Mouse (Mus musculus) adrenal gland, postnatal 36 days (tissue): ENCODE measurements around the gene Pcyt2. TPM values are rescaled to one million over a fixed set of nuclear protein-coding genes. Genes with fewer than 3 reads are reported as not detected.

Source experiments
- DNase-seq, 2 experiments: peaks; one replicate each; pipeline ENCODE4 v3.0.0; 2021; ENCODE audit warnings: mixed read lengths in 1 of 2
- microRNA-seq: library from miRNA; unstranded; fragments of <30 nt; microRNA quantifications from one replicate; pipeline ENCODE4 v1.2.0, GENCODE M21; 2021
- total RNA-seq, 2 experiments: library from RNA; stranded (reverse); gene quantifications; 2 replicates each; pipeline ENCODE4 v1.2.3; 2021

The Pcyt2 gene
- total RNA-seq, 2 experiments from 2014 or later: 212 to 312 TPM

- DNase-seq: no peak
Measured at GRCm38 (mm10) chr11:120565114-120565513, 52.6 kb downstream of the Pcyt2 start.

- no peak for DNase-seq
Measured at GRCm38 (mm10) chr11:120562949-120563348, 54.8 kb downstream of the Pcyt2 start.

GRCm38 (mm10) chr11:120560952-120561728 is 56.6 kb downstream of the Pcyt2 start:
- no peak for DNase-seq

Small RNAs within 50 kb of the gene (microRNA-seq; reads per million reads assigned to microRNA genes)
- gene Mir6936: 1.5 reads per million

Other genes starting within 250 kb of the Pcyt2 start
- 10 to 100 TPM; 21.3 to 32.1 TPM for gene Faap100, start 239.2 kb downstream of the Pcyt2 start, total RNA-seq
- 100 to 1,000 TPM in 1 of 2 experiments, 10 to 100 TPM in 1; 86.2 to 101 TPM for gene Nploc4, start 180.2 kb downstream of the Pcyt2 start, total RNA-seq
- gene Tspan10, start 175.3 kb downstream of the Pcyt2 start, total RNA-seq: 1 to 10 TPM in 1 of 2 experiments, not detected in 1; 2.6 TPM
- under 1 TPM; 0.53 to 0.66 TPM for gene Pde6g, start 164.4 kb downstream of the Pcyt2 start, total RNA-seq
- 10 to 100 TPM; 28.0 to 41.4 TPM for gene Oxld1, start 159.9 kb downstream of the Pcyt2 start, total RNA-seq
- 10 to 100 TPM; 24.7 to 33.3 TPM for gene Ccdc137, start 159.8 kb downstream of the Pcyt2 start, total RNA-seq
- gene Arl16, start 150.3 kb downstream of the Pcyt2 start, total RNA-seq: 10 to 100 TPM; 18.4 to 22.3 TPM
- 100 to 1,000 TPM; 110 to 111 TPM for gene Mrpl12, start 133.3 kb downstream of the Pcyt2 start, total RNA-seq
- gene Slc25a10, start 126.1 kb downstream of the Pcyt2 start, total RNA-seq: 100 to 1,000 TPM; 105 to 115 TPM
- 1 to 10 TPM in 1 of 2 experiments, under 1 TPM in 1; 0.86 to 1.9 TPM for gene Gcgr, start 87.2 kb downstream of the Pcyt2 start, total RNA-seq
- gene Mcrip1, start 68.2 kb downstream of the Pcyt2 start, total RNA-seq: 10 to 100 TPM; 58.0 to 73.4 TPM
- gene Ppp1r27, start 66.8 kb downstream of the Pcyt2 start, total RNA-seq: 1 to 10 TPM in 1 of 2 experiments, under 1 TPM in 1; 0.56 to 1.3 TPM
- 100 to 1,000 TPM; 490 to 574 TPM for gene P4hb, start 44.7 kb downstream of the Pcyt2 start, total RNA-seq
- 100 to 1,000 TPM; 348 to 361 TPM for gene Arhgdia, start 36.3 kb downstream of the Pcyt2 start, total RNA-seq
- gene Alyref, start 19.6 kb downstream of the Pcyt2 start, total RNA-seq: 10 to 100 TPM; 97.0 to 99.2 TPM
- 100 to 1,000 TPM in 1 of 2 experiments, 10 to 100 TPM in 1; 86.0 to 102 TPM for gene Anapc11, start 19.5 kb downstream of the Pcyt2 start, total RNA-seq
- gene Npb, start 9.5 kb downstream of the Pcyt2 start, total RNA-seq: 1 to 10 TPM in 1 of 2 experiments, not detected in 1; 1.6 TPM
- 10 to 100 TPM; 49.6 to 67.0 TPM for gene Sirt7, start 7.3 kb upstream of the Pcyt2 start, total RNA-seq
- 10 to 100 TPM; 50.4 to 78.6 TPM for gene Mafg, start 15.7 kb upstream of the Pcyt2 start, total RNA-seq
- 1 to 10 TPM; 1.1 to 1.5 TPM for gene Pycr1, start 25.8 kb upstream of the Pcyt2 start, total RNA-seq
- gene Myadml2, start 30.2 kb upstream of the Pcyt2 start, total RNA-seq: not detected
- gene Notum, start 43.2 kb upstream of the Pcyt2 start, total RNA-seq: 1 to 10 TPM; 8.5 to 9.8 TPM
- 10 to 100 TPM; 71.1 to 95.1 TPM for gene Aspscr1, start 55.0 kb upstream of the Pcyt2 start, total RNA-seq
- 10 to 100 TPM; 52.1 to 60.4 TPM for gene Cenpx, start 95.8 kb upstream of the Pcyt2 start, total RNA-seq
- gene Lrrc45, start 96.0 kb upstream of the Pcyt2 start, total RNA-seq: 10 to 100 TPM; 24.3 to 27.7 TPM
- gene Rac3, start 103.5 kb upstream of the Pcyt2 start, total RNA-seq: 10 to 100 TPM in 1 of 2 experiments, 1 to 10 TPM in 1; 8.2 to 17.0 TPM
- gene Dcxr, start 109.3 kb upstream of the Pcyt2 start, total RNA-seq: 10 to 100 TPM; 31.8 to 77.7 TPM
- 1 to 10 TPM; 5.0 to 7.8 TPM for gene Cbr2, start 114.2 kb upstream of the Pcyt2 start, total RNA-seq
- gene Hmga1b, start 144.9 kb upstream of the Pcyt2 start, total RNA-seq: 10 to 100 TPM in 1 of 2 experiments, 1 to 10 TPM in 1; 6.0 to 13.1 TPM
- 10 to 100 TPM; 19.2 to 19.7 TPM for gene Rfng, start 166.3 kb upstream of the Pcyt2 start, total RNA-seq
- gene Gps1, start 166.3 kb upstream of the Pcyt2 start, total RNA-seq: 100 to 1,000 TPM; 139 to 142 TPM
- gene Dus1l, start 178.5 kb upstream of the Pcyt2 start, total RNA-seq: 10 to 100 TPM; 57.2 to 59.6 TPM
- 1,000 to 10,000 TPM; 1,954 to 2,603 TPM for gene Fasn, start 206.6 kb upstream of the Pcyt2 start, total RNA-seq